Mouse (Mus musculus): Measurements from ENCODE around the gene Mrps9.

GRCm38 (mm10) chr1:42867188-42867587 is 16.2 kb downstream of the Mrps9 start:
- TF ChIP-seq CTCF (IDR thresholded peaks at IDR 0.05; ENCODE audit: borderline replicate concordance, insufficient read depth, low read length) = no peak
- TF ChIP-seq POLR2A (IDR thresholded peaks at IDR 0.05; ENCODE audit: low read depth, low read length) = no peak

Measured in embryonic fibroblast, embryonic 13.5 days (primary cell).